In genomic region chr1:182707459-182707858, GRCm38 (mm10) we compare ENCODE assay signal across 27 mouse cellular contexts. TPM values are rescaled to one million over a fixed set of nuclear protein-coding genes. Genes with fewer than 3 reads are reported as not detected.
"Had no signal": no experiment of that assay in that cellular context is flagged by ENCODE, and none has a peak within 500 bp of the region (broad histone marks: within the 10 kb centered on the region; RNA-seq: fewer than 3 reads in every experiment).

No protein-coding gene starts in this region.

- ATAC-seq: intestine, embryonic 16.5 days; liver, postnatal 0 days; lung, postnatal 0 days; midbrain, embryonic 15.5 days had no signal

- DNase-seq: kidney, adult 18-20 months; kidney, adult 9 months; kidney, postnatal 14 days; kidney, postnatal 4 days; layer of hippocampus, adult 9-11 months; left cerebral cortex, postnatal 4 days; liver, postnatal 0 days; lung, embryonic 14.5 days; retina, postnatal 1 day; right cerebral cortex, postnatal 25 days; thymus, adult 18-20 months; thymus, postnatal 4 days had no signal

- H3K27me3 ChIP-seq: limb, embryonic 12.5 days; limb, embryonic 15.5 days; midbrain, embryonic 12.5 days; midbrain, embryonic 15.5 days; neural tube, embryonic 12.5 days; neural tube, embryonic 15.5 days had no signal

- H3K4me3 ChIP-seq: limb, embryonic 12.5 days; limb, embryonic 15.5 days; midbrain, embryonic 12.5 days; midbrain, embryonic 15.5 days; myocyte; neural tube, embryonic 12.5 days; neural tube, embryonic 15.5 days had no signal

- H3K4me2 ChIP-seq: limb, embryonic 12.5 days; limb, embryonic 15.5 days; liver, embryonic 11.5 days; lung, embryonic 14.5 days; midbrain, embryonic 12.5 days; midbrain, embryonic 15.5 days; neural tube, embryonic 12.5 days; neural tube, embryonic 15.5 days had no signal

- H3K36me3 ChIP-seq: limb, embryonic 12.5 days; limb, embryonic 15.5 days; midbrain, embryonic 12.5 days; midbrain, embryonic 15.5 days; neural tube, embryonic 12.5 days; neural tube, embryonic 15.5 days had no signal

- H3K9ac ChIP-seq: limb, embryonic 12.5 days; limb, embryonic 15.5 days; liver, embryonic 14.5 days; liver, postnatal 0 days; lung, embryonic 14.5 days; midbrain, embryonic 12.5 days; midbrain, embryonic 15.5 days; neural tube, embryonic 12.5 days; neural tube, embryonic 15.5 days had no signal

- H3K4me1 ChIP-seq: limb, embryonic 12.5 days; limb, embryonic 15.5 days; neural tube, embryonic 12.5 days; neural tube, embryonic 15.5 days had no signal

- H3K27ac ChIP-seq: limb, embryonic 12.5 days; limb, embryonic 15.5 days; liver, embryonic 14.5 days; midbrain, embryonic 12.5 days; midbrain, embryonic 15.5 days; neural tube, embryonic 12.5 days; neural tube, embryonic 15.5 days had no signal

RNA-seq across cellular contexts. Expression of gene Ccdc185, which starts 41.5 kb away (rescaled TPM):
- total RNA-seq: left cerebral cortex, postnatal 4 days had no signal
- polyA plus RNA-seq: kidney, embryonic 16.5 days; limb, embryonic 12.5 days; limb, embryonic 15.5 days; liver, embryonic 11.5 days; liver, embryonic 14.5 days; liver, postnatal 0 days; lung, embryonic 14.5 days; lung, postnatal 0 days; midbrain, embryonic 12.5 days; midbrain, embryonic 15.5 days; myocyte; neural tube, embryonic 12.5 days; neural tube, embryonic 15.5 days; small intestine, adult 2 months; spleen, adult 2 months; stomach, embryonic 16.5 days had no signal
